Mouse (Mus musculus) lung, adult 2 months (tissue): ENCODE results near the gene Elavl3. TPM values are rescaled to one million over a fixed set of nuclear protein-coding genes. Genes with fewer than 3 reads are reported as not detected.

ENCODE experiments used
- DNase-seq: peaks from one replicate; pipeline ENCODE4 v3.0.0; 2022
- H3K4me1 ChIP-seq: fragments of 200-500 bp; 2 replicates; pipeline ENCODE4 v1.6.1; 2011; ENCODE audit warnings: low read length; ENCODE audit not compliant: control insufficient read depth, insufficient read depth
- H3K4me3 ChIP-seq: fragments of 200-500 bp; replicated peaks from 2 replicates; pipeline ENCODE3; 2011; ENCODE audit warnings: low read depth, mild to moderate bottlenecking, control low read depth, low read length; ENCODE audit errors: extremely low read depth
- CTCF ChIP-seq: fragments of 200-500 bp; IDR thresholded peaks from 2 replicates; pipeline ENCODE4 v1.5.1; 2011; ENCODE audit warnings: mild to moderate bottlenecking, low read length, control low read depth; ENCODE audit not compliant: insufficient read depth
- POLR2A ChIP-seq: fragments of 200-500 bp; IDR thresholded peaks from 2 replicates; pipeline ENCODE4 v1.6.1; 2011; ENCODE audit warnings: low read depth, mild to moderate bottlenecking, control low read depth, low read length, borderline replicate concordance; ENCODE audit errors: extremely low read depth
- WGBS: fragments of 180-500 bp; shearing (Covaris S2); methylation state at CpG from one replicate; pipeline ENCODE4 v1.1.7; 2018; 5-methylcytosine and 5-hydroxymethylcytosine counted together
- polyA plus RNA-seq: library from polyadenylated mRNA; depleted of rRNA; stranded (reverse); fragments of >200 nt; gene quantifications from 2 replicates; pipeline ENCODE4 v1.2.3, GENCODE M21; 2012; rRNA removed

The Elavl3 gene
- polyA plus RNA-seq, 1 experiment = 0.06 TPM

GRCm38 (mm10) chr9:21969304-21969703 is 82.5 kb downstream of the Elavl3 start:
- H3K4me3 ChIP-seq = no peak overlapping the region
- DNase-seq = no peak
- TF ChIP-seq POLR2A (no peak), CTCF (no peak)
- H3K4me1 ChIP-seq = no peaks in the 10 kb centered on the region
- WGBS = 75% methylated on average over 4 of the region's 4 CpGs

DNA sequence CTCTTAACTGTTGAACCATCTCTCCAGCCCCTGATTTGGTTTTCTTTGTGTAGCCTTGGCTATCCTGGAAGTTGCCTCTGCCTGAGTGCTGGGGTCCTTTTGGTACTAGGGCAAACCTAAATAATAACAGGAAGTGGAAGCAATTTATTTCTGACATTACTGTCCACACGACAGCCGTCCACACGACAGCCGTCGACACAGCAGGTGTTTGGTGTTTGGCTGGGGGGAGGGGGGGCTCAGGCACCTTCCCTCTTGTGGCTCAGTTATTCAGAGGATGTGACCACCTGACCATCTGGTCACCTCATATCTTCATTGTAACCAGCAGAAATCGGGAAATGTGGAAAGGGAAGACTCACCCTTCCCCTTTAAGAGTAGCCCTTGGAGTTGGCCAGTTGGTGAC is 82.9 kb downstream of the Elavl3 start:
- Histone ChIP-seq H3K4me1 (no peaks in the 10 kb centered on the region), H3K4me3 (no peak overlapping the region)
- TF ChIP-seq POLR2A (no peak), CTCF (no peak)
- DNase-seq = no peak
- 41% methylated on average over 6 of the region's 6 CpGs for WGBS

Other genes with a start within 250 kb of the Elavl3 start
- gene Angptl8, start 216.5 kb downstream of the Elavl3 start, polyA plus RNA-seq = 7.4 and 8.2 TPM in 2 replicates
- gene Dock6, start 199.4 kb downstream of the Elavl3 start, polyA plus RNA-seq = 262 and 278 TPM in 2 replicates
- gene Rab3d, start 133.8 kb downstream of the Elavl3 start, polyA plus RNA-seq = 83.6 and 104 TPM in 2 replicates
- 6.3 and 7.6 TPM in 2 replicates for gene Ccdc159, start 124.6 kb downstream of the Elavl3 start, polyA plus RNA-seq
- 190 and 194 TPM in 2 replicates for gene Tmem205, start 124.5 kb downstream of the Elavl3 start, polyA plus RNA-seq
- 15.6 and 19.2 TPM in 2 replicates for gene Plppr2, start 115.0 kb downstream of the Elavl3 start, polyA plus RNA-seq
- 10.1 and 10.8 TPM in 2 replicates for gene Swsap1, start 96.3 kb downstream of the Elavl3 start, polyA plus RNA-seq
- gene Epor, start 88.5 kb downstream of the Elavl3 start, polyA plus RNA-seq = 10.7 and 11.1 TPM in 2 replicates
- 24.8 and 30.6 TPM in 2 replicates for gene Rgl3, start 62.6 kb downstream of the Elavl3 start, polyA plus RNA-seq
- 2.9 and 3.6 TPM in 2 replicates for gene Ccdc151, start 49.4 kb downstream of the Elavl3 start, polyA plus RNA-seq
- gene Prkcsh, start 49.2 kb downstream of the Elavl3 start, polyA plus RNA-seq = 52.9 and 58.0 TPM in 2 replicates
- not detected in 2 replicates for gene Gm49318, start 19.2 kb upstream of the Elavl3 start, polyA plus RNA-seq
- 20.3 and 23.1 TPM in 2 replicates for gene Zfp653, start 19.4 kb upstream of the Elavl3 start, polyA plus RNA-seq
- gene Ecsit, start 33.4 kb upstream of the Elavl3 start, polyA plus RNA-seq = 29.1 and 36.4 TPM in 2 replicates
- 79.3 and 94.3 TPM in 2 replicates for gene Cnn1, start 47.2 kb upstream of the Elavl3 start, polyA plus RNA-seq
- gene Elof1, start 65.1 kb upstream of the Elavl3 start, polyA plus RNA-seq = 176 and 180 TPM in 2 replicates
- gene Acp5, start 83.7 kb upstream of the Elavl3 start, polyA plus RNA-seq = 47.7 and 54.5 TPM in 2 replicates
- gene Pigyl, start 104.8 kb upstream of the Elavl3 start, polyA plus RNA-seq = 67.8 and 68.8 TPM in 2 replicates
- 0.10 and 0.12 TPM in 2 replicates for gene Zfp872, start 136.1 kb upstream of the Elavl3 start, polyA plus RNA-seq
- gene Zfp809, start 173.7 kb upstream of the Elavl3 start, polyA plus RNA-seq = 18.2 and 20.3 TPM in 2 replicates
- gene Zfp599, start 207.9 kb upstream of the Elavl3 start, polyA plus RNA-seq = 0.09 and 0.18 TPM in 2 replicates